Mouse (Mus musculus) embryonic fibroblast, embryonic 13.5 days (primary cell): Measurements from ENCODE around the gene Rarres2.

Source experiments
- CTCF ChIP-seq: IDR thresholded peaks from 2 replicates; pipeline ENCODE4 v1.5.1; 2011; ENCODE audit warnings: mild to moderate bottlenecking, control low read depth, low read length, moderate library complexity, borderline replicate concordance; ENCODE audit not compliant: insufficient read depth
- POLR2A ChIP-seq: IDR thresholded peaks from 2 replicates; pipeline ENCODE4 v1.6.1; 2011; ENCODE audit warnings: low read depth, mild to moderate bottlenecking, control low read depth, low read length, moderate library complexity

- no peak for TF ChIP-seq CTCF
- TF ChIP-seq POLR2A, result no peak
Observed at GRCm38 (mm10) chr6:48548314-48548713, 24.3 kb downstream of the Rarres2 start.
